Comparison of ENCODE assay signal across 40 mouse cellular contexts in genomic region chr2:172462813-172463212, GRCm38 (mm10). TPM values are rescaled to one million over a fixed set of nuclear protein-coding genes. Genes with fewer than 3 reads are reported as not detected.
"Had no signal": no experiment of that assay in that cellular context is flagged by ENCODE, and none has a peak within 500 bp of the region (broad histone marks: within the 10 kb centered on the region; RNA-seq: fewer than 3 reads in every experiment).

No protein-coding gene starts in this region.

- ATAC-seq: hindbrain, embryonic 16.5 days; inflammation-experienced regulatory T-cells, adult 6 months; intestine, embryonic 15.5 days; intestine, postnatal 0 days; liver, embryonic 12.5 days had no signal

- H3K27me3 ChIP-seq: heart, embryonic 12.5 days; hindbrain, embryonic 12.5 days; intestine, embryonic 15.5 days; kidney, embryonic 15.5 days; limb, embryonic 13.5 days; limb, embryonic 15.5 days; liver, embryonic 12.5 days had no signal

- H3K4me3 ChIP-seq: heart, adult 2 months; heart, embryonic 12.5 days; hindbrain, embryonic 10.5 days; hindbrain, embryonic 12.5 days; intestine, embryonic 15.5 days; kidney, embryonic 15.5 days; limb, embryonic 13.5 days; limb, embryonic 15.5 days; liver, embryonic 12.5 days had no signal

- H3K27ac ChIP-seq: heart, adult 2 months; hindbrain, embryonic 10.5 days; hindbrain, embryonic 12.5 days; hindbrain, embryonic 14.5 days; intestine, embryonic 15.5 days; kidney, embryonic 15.5 days; kidney, postnatal 0 days; limb, embryonic 13.5 days; limb, embryonic 15.5 days; liver, embryonic 12.5 days; liver, embryonic 14.5 days had no signal

- H3K9me3 ChIP-seq: heart, embryonic 12.5 days; hindbrain, embryonic 10.5 days; hindbrain, embryonic 12.5 days; intestine, embryonic 15.5 days; kidney, embryonic 15.5 days; limb, embryonic 13.5 days; limb, embryonic 15.5 days; liver, embryonic 12.5 days had no signal

- H3K4me1 ChIP-seq: hindbrain, embryonic 10.5 days; hindbrain, embryonic 12.5 days; intestine, embryonic 15.5 days; kidney, embryonic 15.5 days; limb, embryonic 13.5 days; limb, embryonic 15.5 days; liver, embryonic 12.5 days had no signal

- DNase-seq: gastrocnemius, postnatal 36 days; heart, adult 11 months; heart, adult 2 months; heart, postnatal 10 days; heart, postnatal 4 days; kidney, adult 2 months; kidney, adult 9 months; kidney, postnatal 14 days; kidney, postnatal 36 days; layer of hippocampus, adult 9-11 months; layer of hippocampus, postnatal 36 days; left cerebral cortex, postnatal 4 days had no signal

RNA-seq across cellular contexts. Expression of gene Gcnt7, which starts 4.4 kb away (rescaled TPM):
- total RNA-seq: gastrocnemius, adult 8-10 months; gastrocnemius, postnatal 36 days; heart, adult 2 months; heart, postnatal 10 days; heart, postnatal 25 days; heart, postnatal 4 days; layer of hippocampus, adult 18-20 months; layer of hippocampus, adult 8-10 months; layer of hippocampus, postnatal 14 days; layer of hippocampus, postnatal 36 days; left cerebral cortex, adult 18-20 months; left cerebral cortex, adult 8-10 months; left cerebral cortex, postnatal 10 days; left cerebral cortex, postnatal 25 days; left cerebral cortex, postnatal 4 days; liver, adult 2 months had no signal
- polyA plus RNA-seq: gonadal fat pad, adult 2 months; heart, adult 2 months; kidney, adult 2 months; large intestine, adult 2 months; liver, adult 2 months had no signal

RNA-seq across cellular contexts. Expression of gene Fam209, which starts 9.5 kb away (rescaled TPM):
- total RNA-seq: heart, adult 2 months; heart, postnatal 10 days; heart, postnatal 25 days; layer of hippocampus, postnatal 36 days; left cerebral cortex, adult 18-20 months; left cerebral cortex, adult 8-10 months; left cerebral cortex, postnatal 25 days had no signal
- polyA plus RNA-seq: heart, adult 2 months; heart, embryonic 14.5 days; hindbrain, embryonic 10.5 days; hindbrain, embryonic 12.5 days; intestine, embryonic 15.5 days; intestine, postnatal 0 days; kidney, embryonic 15.5 days; kidney, postnatal 0 days; limb, embryonic 11.5 days; liver, embryonic 12.5 days had no signal
